Mouse (Mus musculus): Measurements from ENCODE around the gene Mt2. TPM values are rescaled to one million over a fixed set of nuclear protein-coding genes. Genes with fewer than 3 reads are reported as not detected.
A peak's percentile ranks its signal among the peaks of the same experiment; 100 is the strongest.

Gene Mt2
- polyA plus RNA-seq, 1 experiment from 2014 or later: 1,547 TPM

- under 1% methylated on average over 50 of the region's 50 CpGs for WGBS (ENCODE audit: insufficient replicate concordance)
- peak within 1 kb of the TSS; percentile 75 for H3K4me3 ChIP-seq (ENCODE audit: low read depth, low read length)
- peak within 1 kb of the TSS; percentile 78 for H3K9ac ChIP-seq (ENCODE audit: low read depth, low read length)
- no peaks in the 10 kb centered on the region for H3K27me3 ChIP-seq (ENCODE audit: control insufficient read depth, insufficient read depth, low read depth, low read length)
- peak within 1 kb of the TSS; percentile 66 for H3K4me2 ChIP-seq (ENCODE audit: low read depth, low read length)
- no peaks in the 10 kb centered on the region for H3K36me3 ChIP-seq (ENCODE audit: control insufficient read depth, insufficient read depth)
- no peaks in the 10 kb centered on the region for H3K9me3 ChIP-seq (replicated peaks; ENCODE audit: control insufficient read depth, low read length)
- peaks cover 62% of the 10 kb centered on the region for H3K4me1 ChIP-seq (ENCODE audit: control insufficient read depth, low read depth, low read length)
- H3K27ac ChIP-seq (ENCODE audit: low read length): peak within 1 kb of the TSS; percentile 100
- ATAC-seq (ENCODE audit: low read depth): peak; percentile 90
Observed at GRCm38 (mm10) chr8:94178857-94179712, 6.6 kb downstream of the Mt2 start, which contains the start of gene Mt1. Gene Mt1 (plus strand): TSS chr8:94179082.

DNA sequence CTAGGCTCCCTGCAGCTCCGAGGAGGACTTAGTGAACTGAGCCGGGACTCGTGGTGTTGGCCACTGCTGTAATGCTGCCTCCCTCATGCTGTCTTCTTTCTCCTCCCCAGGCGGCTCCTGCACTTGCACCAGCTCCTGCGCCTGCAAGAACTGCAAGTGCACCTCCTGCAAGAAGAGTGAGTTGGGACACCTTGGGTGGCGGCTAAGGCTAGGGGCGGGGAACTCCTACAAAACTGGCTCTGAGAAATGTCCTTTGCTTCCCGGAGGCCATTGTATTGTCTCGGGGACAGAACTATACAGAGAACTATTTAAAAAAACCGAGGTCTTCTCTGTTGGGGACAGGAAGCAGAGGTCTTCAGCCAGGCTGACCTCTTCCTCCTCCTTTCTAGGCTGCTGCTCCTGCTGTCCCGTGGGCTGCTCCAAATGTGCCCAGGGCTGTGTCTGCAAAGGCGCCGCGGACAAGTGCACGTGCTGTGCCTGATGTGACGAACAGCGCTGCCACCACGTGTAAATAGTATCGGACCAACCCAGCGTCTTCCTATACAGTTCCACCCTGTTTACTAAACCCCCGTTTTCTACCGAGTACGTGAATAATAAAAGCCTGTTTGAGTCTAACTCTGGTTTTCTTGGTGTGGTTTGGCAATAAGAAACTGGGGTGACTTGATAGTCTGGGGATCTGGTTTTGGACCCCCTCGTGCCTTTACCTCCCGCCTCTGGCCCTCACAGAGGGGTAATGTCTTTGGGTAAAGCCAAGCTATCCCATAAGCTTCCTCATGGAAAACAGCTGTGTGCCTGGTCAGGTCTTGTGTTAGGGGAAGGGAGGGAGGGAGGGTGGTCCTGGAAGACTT is 7.5 kb downstream of the Mt2 start:
- H3K4me1 ChIP-seq (ENCODE audit: control insufficient read depth, low read depth, low read length): peaks cover 62% of the 10 kb centered on the region
- WGBS (ENCODE audit: insufficient replicate concordance): 3% methylated on average over 25 of the region's 25 CpGs
- H3K36me3 ChIP-seq (ENCODE audit: control insufficient read depth, insufficient read depth): no peaks in the 10 kb centered on the region
- H3K27ac ChIP-seq (ENCODE audit: low read length): peak overlapping the region; percentile 100
- H3K27me3 ChIP-seq (ENCODE audit: control insufficient read depth, insufficient read depth, low read depth, low read length): peaks cover 4% of the 10 kb centered on the region; the same call in 1 of the 2 replicates
- no peak for ATAC-seq (ENCODE audit: low read depth)
- peak overlapping the region; percentile 66 for H3K4me2 ChIP-seq (ENCODE audit: low read depth, low read length)
- H3K4me3 ChIP-seq (ENCODE audit: low read depth, low read length): peak overlapping the region; percentile 75
- H3K9ac ChIP-seq (ENCODE audit: low read depth, low read length): peak overlapping the region; percentile 78
- H3K9me3 ChIP-seq (replicated peaks; ENCODE audit: control insufficient read depth, low read length): no peaks in the 10 kb centered on the region

DNA sequence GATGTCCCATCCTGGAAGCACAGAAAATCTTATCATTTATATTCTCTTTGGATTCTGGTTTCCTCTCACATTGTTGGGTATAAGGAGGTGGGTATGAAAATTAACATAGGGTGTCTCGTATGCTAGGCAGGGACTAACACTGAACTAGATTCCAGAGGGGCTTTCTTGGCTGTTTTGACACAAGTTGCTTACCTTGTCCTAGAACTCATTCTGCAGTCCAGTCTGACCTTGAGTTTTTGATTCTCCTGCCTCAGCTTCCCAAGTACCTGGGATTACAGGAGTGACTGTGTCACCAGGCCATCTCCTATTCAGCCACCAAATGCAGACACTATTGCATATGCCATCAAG is 8.1 kb downstream of the Mt2 start:
- Histone ChIP-seq H3K36me3 (ENCODE audit: control insufficient read depth, insufficient read depth) (no peaks in the 10 kb centered on the region), H3K27ac (ENCODE audit: low read length) (peak overlapping the region; percentile 100), H3K4me1 (ENCODE audit: control insufficient read depth, low read depth, low read length) (peaks cover 62% of the 10 kb centered on the region), H3K9me3 (replicated peaks; ENCODE audit: control insufficient read depth, low read length) (no peaks in the 10 kb centered on the region), H3K4me3 (ENCODE audit: low read depth, low read length) (peak overlapping the region; percentile 75), H3K27me3 (ENCODE audit: control insufficient read depth, insufficient read depth, low read depth, low read length) (peaks cover 4% of the 10 kb centered on the region; the same call in 1 of the 2 replicates), H3K4me2 (ENCODE audit: low read depth, low read length) (peak overlapping the region; percentile 66), H3K9ac (ENCODE audit: low read depth, low read length) (peak overlapping the region; percentile 78)
- WGBS (ENCODE audit: insufficient replicate concordance): 54% methylated on average over 1 of the region's 1 CpGs
- ATAC-seq (ENCODE audit: low read depth): no peak

DNA sequence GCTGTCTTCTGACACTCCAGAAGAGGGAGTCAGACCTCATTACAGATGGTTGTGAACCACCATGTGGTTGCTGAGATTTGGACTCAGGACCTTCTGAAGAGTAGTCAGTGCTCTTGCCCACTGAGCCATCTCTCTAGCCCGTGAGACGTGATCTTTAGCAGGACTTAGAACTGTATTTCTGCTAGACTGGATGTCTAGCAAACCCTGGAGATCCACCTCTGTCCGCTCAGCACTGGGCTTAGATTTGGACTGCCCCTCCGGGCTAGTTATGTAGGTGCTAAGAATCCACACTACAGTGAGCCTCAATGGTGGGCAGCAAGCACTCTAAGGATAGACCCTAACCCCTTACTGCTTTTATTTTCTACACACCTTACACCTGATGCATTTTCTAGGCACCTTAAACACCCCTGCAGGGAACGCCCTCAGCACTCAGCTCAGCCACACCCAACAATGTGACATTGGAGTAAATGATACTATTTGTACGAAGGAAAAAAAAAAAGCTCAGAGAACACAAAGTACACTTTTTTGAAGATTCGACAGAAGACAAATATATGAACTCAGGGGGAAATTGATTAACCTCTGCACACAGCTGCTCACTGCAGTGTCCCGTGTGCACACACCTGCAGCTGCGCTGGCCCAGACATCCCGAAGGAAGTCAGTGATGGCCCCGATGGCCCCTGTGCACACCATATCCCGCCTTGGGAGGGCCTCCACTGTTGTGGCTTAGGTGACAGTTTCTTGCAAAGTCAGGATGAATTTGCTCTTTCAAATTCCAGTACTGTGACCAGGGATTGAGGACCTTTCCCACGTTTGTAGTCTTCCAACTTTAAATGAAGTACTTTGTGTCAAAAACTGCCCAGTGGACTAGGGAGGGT is 9.8 kb downstream of the Mt2 start:
- peak overlapping the region; percentile 64 for H3K9ac ChIP-seq (ENCODE audit: low read depth, low read length)
- H3K9me3 ChIP-seq (replicated peaks; ENCODE audit: control insufficient read depth, low read length): no peaks in the 10 kb centered on the region
- WGBS (ENCODE audit: insufficient replicate concordance): 46% methylated on average over 13 of the region's 13 CpGs

DNA sequence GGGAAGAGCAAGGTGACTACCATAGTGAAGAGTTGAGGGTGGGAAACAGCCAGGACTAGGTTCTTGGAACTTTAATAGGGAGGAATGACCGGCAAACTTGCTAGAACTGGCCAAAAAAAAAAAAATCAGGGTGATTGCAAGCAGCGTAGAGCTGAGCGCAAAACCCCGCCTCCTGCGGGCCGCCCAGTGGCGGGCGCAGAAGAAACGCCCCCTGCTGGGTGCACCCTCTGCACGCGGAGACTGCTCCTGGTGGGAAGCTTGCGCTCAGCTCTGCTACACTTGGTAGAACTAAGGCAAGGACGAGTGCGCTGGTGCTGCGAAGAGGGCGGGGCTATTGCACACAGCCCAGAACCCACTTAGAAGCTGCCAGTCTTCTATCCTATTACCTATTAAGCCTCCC is 10.7 kb downstream of the Mt2 start:
- Histone ChIP-seq H3K4me2 (ENCODE audit: low read depth, low read length) (peak overlapping the region; percentile 86), H3K36me3 (ENCODE audit: control insufficient read depth, insufficient read depth) (no peaks in the 10 kb centered on the region), H3K9me3 (replicated peaks; ENCODE audit: control insufficient read depth, low read length) (no peaks in the 10 kb centered on the region), H3K27ac (ENCODE audit: low read length) (peak overlapping the region; percentile 96), H3K4me3 (ENCODE audit: low read depth, low read length) (peak overlapping the region; percentile 61), H3K4me1 (ENCODE audit: control insufficient read depth, low read depth, low read length) (peaks cover 69% of the 10 kb centered on the region), H3K9ac (ENCODE audit: low read depth, low read length) (peak overlapping the region; percentile 64), H3K27me3 (ENCODE audit: control insufficient read depth, insufficient read depth, low read depth, low read length) (peaks cover 7% of the 10 kb centered on the region; the same call in 1 of the 2 replicates)
- 0% methylated on average over 16 of the region's 16 CpGs for WGBS (ENCODE audit: insufficient replicate concordance)
- peak; percentile 57 for ATAC-seq (ENCODE audit: low read depth)

More for the DNA sequence above, 9.8 kb downstream of the Mt2 start:
- Histone ChIP-seq H3K4me1 (ENCODE audit: control insufficient read depth, low read depth, low read length) (peaks cover 73% of the 10 kb centered on the region), H3K36me3 (ENCODE audit: control insufficient read depth, insufficient read depth) (no peaks in the 10 kb centered on the region), H3K27me3 (ENCODE audit: control insufficient read depth, insufficient read depth, low read depth, low read length) (peaks cover 4% of the 10 kb centered on the region; the same call in 1 of the 2 replicates), H3K27ac (ENCODE audit: low read length) (peak overlapping the region; percentile 96), H3K4me3 (ENCODE audit: low read depth, low read length) (peak overlapping the region; percentile 61), H3K4me2 (ENCODE audit: low read depth, low read length) (peak overlapping the region; percentile 86)
- no peak for ATAC-seq (ENCODE audit: low read depth)

GRCm38 (mm10) chr8:94184357-94184843 is 11.9 kb downstream of the Mt2 start:
- Histone ChIP-seq H3K9ac (ENCODE audit: low read depth, low read length) (peak overlapping the region; percentile 64), H3K4me1 (ENCODE audit: control insufficient read depth, low read depth, low read length) (peaks cover 66% of the 10 kb centered on the region)
- 47% methylated on average over 12 of the region's 12 CpGs for WGBS (ENCODE audit: insufficient replicate concordance)

DNA sequence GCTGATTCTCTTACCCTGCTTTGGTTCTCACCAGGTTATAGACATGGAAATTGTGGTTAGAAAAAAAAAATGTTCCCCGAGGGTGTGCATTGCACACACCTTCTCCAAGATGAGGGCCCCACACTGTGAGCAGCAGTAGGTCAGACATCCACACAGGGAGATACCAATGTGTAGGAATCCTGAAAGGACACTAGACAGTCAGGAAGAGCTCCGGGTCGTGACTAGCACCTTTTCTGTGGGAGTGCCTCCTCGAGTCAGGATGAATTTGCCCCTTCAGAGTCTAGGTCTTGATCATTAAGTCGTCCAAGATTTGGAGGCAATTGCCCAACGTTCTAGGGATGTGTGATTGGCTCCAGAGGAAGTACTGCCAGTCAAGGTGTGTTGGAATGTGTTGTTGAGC is 13.3 kb downstream of the Mt2 start:
- H3K27ac ChIP-seq (ENCODE audit: low read length): peak overlapping the region; percentile 93
- no peaks in the 10 kb centered on the region for H3K36me3 ChIP-seq (ENCODE audit: control insufficient read depth, insufficient read depth)
- H3K4me2 ChIP-seq (ENCODE audit: low read depth, low read length): peak overlapping the region; percentile 68
- H3K9ac ChIP-seq (ENCODE audit: low read depth, low read length): peak overlapping the region; percentile 66
- H3K9me3 ChIP-seq (replicated peaks; ENCODE audit: control insufficient read depth, low read length): no peaks in the 10 kb centered on the region
- no peak for ATAC-seq (ENCODE audit: low read depth)
- peaks cover 71% of the 10 kb centered on the region for H3K4me1 ChIP-seq (ENCODE audit: control insufficient read depth, low read depth, low read length)
- WGBS (ENCODE audit: insufficient replicate concordance): 53% methylated on average over 6 of the region's 6 CpGs
- peak overlapping the region; percentile 43 for H3K4me3 ChIP-seq (ENCODE audit: low read depth, low read length)
- peaks cover 7% of the 10 kb centered on the region for H3K27me3 ChIP-seq (ENCODE audit: control insufficient read depth, insufficient read depth, low read depth, low read length)

More at GRCm38 (mm10) chr8:94184357-94184843, 11.9 kb downstream of the Mt2 start:
- H3K4me2 ChIP-seq (ENCODE audit: low read depth, low read length): peak overlapping the region; percentile 86
- H3K9me3 ChIP-seq (replicated peaks; ENCODE audit: control insufficient read depth, low read length): no peaks in the 10 kb centered on the region
- ATAC-seq (ENCODE audit: low read depth): no peak
- H3K36me3 ChIP-seq (ENCODE audit: control insufficient read depth, insufficient read depth): no peaks in the 10 kb centered on the region
- H3K27ac ChIP-seq (ENCODE audit: low read length): peak overlapping the region; percentile 96
- H3K27me3 ChIP-seq (ENCODE audit: control insufficient read depth, insufficient read depth, low read depth, low read length): peaks cover 7% of the 10 kb centered on the region
- peak overlapping the region; percentile 3; the same call in 1 of the 2 replicates for H3K4me3 ChIP-seq (ENCODE audit: low read depth, low read length)

DNA sequence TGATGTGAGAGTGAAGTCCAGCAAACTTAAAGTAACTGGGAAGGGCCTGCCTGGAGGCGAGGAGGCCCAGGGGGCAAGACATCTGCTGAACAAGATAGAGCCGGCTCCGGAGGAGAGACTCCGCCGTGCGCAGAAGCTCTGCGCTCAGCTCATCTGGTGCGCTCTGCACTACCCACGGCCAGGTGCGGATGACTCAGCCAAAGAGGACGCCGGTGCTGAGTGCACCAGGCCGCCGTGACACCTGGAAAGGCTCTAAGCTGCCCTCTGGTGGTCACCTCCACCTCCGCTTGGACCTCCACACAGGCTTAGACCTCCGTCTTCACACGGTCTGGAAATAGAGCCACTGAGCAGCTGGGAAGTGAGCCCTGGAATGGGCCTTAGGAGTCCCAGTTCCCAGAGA is 14.1 kb downstream of the Mt2 start:
- peak overlapping the region; percentile 93 for H3K27ac ChIP-seq (ENCODE audit: low read length)
- peak; percentile 83 for ATAC-seq (ENCODE audit: low read depth)
- H3K4me3 ChIP-seq (ENCODE audit: low read depth, low read length): peak overlapping the region; percentile 43
- H3K9me3 ChIP-seq (replicated peaks; ENCODE audit: control insufficient read depth, low read length): no peaks in the 10 kb centered on the region
- whole genome bisulfite sequencing (ENCODE audit: insufficient replicate concordance): 3% methylated on average over 17 of the region's 17 CpGs
- H3K4me2 ChIP-seq (ENCODE audit: low read depth, low read length): peak overlapping the region; percentile 68
- H3K27me3 ChIP-seq (ENCODE audit: control insufficient read depth, insufficient read depth, low read depth, low read length): peaks cover 7% of the 10 kb centered on the region
- H3K9ac ChIP-seq (ENCODE audit: low read depth, low read length): peak overlapping the region; percentile 66
- no peaks in the 10 kb centered on the region for H3K36me3 ChIP-seq (ENCODE audit: control insufficient read depth, insufficient read depth)
- H3K4me1 ChIP-seq (ENCODE audit: control insufficient read depth, low read depth, low read length): peaks cover 78% of the 10 kb centered on the region
